Mouse (Mus musculus) thymus, postnatal 25 days (tissue): ENCODE measurements around the gene Mkks.
"Not testable (repeated sequence)": the region's sequence is repeated elsewhere in the genome, so short reads cannot be mapped to it uniquely, and the experiment has no call there.

Experiments used
- DNase-seq: peaks from one replicate; pipeline ENCODE4 v3.0.0; 2022

Mkks gene

DNA sequence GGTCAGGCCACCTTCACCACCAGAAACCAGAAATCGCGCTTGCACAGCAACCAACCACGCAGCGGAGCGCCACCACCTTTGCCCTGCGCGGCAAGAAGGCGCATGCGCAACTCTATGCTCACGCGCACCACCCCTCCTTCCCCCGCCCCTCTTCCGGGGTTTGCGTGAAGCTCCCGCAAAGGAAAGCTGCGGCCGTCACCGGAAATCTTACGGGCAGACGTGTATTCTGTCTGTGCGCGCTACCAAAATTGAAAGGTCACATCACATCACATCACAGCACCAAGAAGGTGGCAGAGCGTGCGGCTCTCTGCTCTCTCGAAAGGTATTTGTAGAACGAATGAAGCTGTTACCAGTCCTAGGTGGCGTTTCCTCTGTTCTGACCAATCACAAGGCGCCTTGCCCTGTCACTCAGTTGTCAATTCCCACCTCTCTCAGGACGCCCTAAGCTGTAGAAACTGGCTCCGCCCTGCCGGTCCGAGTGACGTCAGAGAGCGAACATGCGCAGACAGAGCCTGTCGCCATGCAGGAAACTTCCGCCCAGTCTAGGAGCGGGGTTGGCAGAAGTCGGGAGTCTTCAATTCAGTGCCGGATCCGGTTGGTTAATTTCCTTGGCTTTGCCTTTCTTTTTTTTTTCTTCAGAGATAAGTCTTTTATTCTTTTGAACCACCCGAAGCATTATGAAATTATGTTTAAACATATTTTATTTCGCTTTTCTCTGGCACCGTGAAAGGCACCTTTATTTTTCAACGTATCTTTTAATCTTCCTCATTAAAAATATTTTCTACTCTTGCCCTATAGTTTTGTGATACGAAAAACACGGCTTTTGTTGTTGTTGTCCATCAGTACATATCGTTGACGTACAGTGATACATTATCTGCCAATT is at the start of gene Mkks, which contains the start of the genes Slx4ip and AL731706.1:
TSS of gene Mkks (minus strand) at position 322 of the 883 bp plus-strand sequence.
TSS of gene Slx4ip (plus strand) at position 151 of the 883 bp plus-strand sequence.
TSS of gene AL731706.1 (minus strand) at position 322 of the 883 bp plus-strand sequence.
- DNase-seq, result peak; percentile 99

- DNase-seq, result no peak
These were observed 47.1 kb upstream of the Mkks start for GRCm38 (mm10) chr2:136938249-136938648.

DNA sequence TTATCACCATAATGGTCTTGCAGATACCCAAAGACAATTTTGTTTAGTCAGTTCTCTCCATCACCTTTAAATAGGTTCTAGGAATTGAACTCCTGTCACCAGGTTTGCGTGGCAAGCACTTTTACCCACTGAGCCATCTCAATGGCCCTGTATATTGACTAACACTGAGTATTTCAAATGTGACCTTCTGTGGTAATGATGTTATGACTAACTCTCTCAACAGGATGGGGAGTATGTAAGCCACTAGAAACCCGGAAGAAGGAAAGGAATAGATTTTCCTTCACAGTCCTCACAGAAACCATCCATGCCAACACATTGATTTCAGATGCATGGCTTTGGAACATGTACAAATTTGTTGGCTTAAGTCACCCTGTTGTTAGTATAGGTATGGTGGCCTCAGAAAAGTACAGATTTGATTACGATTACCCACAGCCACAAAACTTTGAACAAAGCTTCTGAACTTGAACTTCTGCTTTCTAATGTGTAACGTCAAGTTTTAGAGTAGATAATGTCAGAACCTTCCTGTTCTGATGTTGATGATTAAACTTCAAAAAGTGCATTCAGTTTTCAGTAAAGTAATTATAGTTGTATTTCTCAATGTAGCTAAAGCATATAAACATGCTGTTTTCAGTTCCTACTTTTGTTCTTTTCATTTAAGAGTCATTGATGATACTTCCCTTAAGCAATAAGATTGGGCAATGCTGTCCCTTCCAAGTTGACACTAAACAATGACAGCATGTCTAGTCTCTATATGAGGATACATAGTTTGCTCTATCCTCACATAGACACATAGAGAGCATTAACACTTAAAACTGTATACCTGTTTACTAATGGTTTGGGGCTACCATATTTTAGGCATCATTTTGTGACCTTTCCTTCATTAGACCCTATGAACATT is 45.5 kb upstream of the Mkks start:
- no peak for DNase-seq

- DNase-seq, result no peak
These were observed 29.8 kb upstream of the Mkks start for GRCm38 (mm10) chr2:136921003-136921408.

- no peak for DNase-seq
These were observed 29.2 kb upstream of the Mkks start for GRCm38 (mm10) chr2:136920257-136920993.

- DNase-seq, result no peak
These were observed 28.2 kb upstream of the Mkks start for GRCm38 (mm10) chr2:136919433-136919832.

GRCm38 (mm10) chr2:136914334-136914902 is 23.2 kb upstream of the Mkks start:
- no peak for DNase-seq

- DNase-seq, result no peak
These were observed 21.8 kb upstream of the Mkks start for GRCm38 (mm10) chr2:136913021-136913420.

DNA sequence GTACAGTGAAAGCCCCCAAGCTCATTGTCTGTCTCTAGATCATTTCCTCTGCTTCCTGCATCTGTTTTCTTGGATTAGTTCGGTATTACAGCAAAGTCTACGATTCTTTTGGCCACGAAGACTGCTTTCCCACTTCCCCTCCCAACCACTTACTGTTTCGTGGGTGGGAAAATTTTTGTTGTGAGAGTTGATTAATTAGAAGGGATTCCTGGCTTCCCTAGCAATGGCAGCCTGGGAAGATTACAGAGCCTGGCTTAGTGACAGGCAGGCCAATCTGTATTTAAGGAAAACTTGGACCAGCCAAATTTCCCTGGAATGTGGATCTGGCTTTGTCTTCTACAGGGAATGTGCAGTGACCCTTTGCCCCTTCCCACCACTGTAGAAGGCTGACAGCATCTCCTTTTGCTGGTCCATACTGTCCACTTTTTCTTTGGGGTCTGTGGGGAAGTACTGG is 20.8 kb upstream of the Mkks start:
- DNase-seq, result no peak

- DNase-seq, result no peak
These were observed 18.1 kb upstream of the Mkks start for GRCm38 (mm10) chr2:136909298-136909697.

DNA sequence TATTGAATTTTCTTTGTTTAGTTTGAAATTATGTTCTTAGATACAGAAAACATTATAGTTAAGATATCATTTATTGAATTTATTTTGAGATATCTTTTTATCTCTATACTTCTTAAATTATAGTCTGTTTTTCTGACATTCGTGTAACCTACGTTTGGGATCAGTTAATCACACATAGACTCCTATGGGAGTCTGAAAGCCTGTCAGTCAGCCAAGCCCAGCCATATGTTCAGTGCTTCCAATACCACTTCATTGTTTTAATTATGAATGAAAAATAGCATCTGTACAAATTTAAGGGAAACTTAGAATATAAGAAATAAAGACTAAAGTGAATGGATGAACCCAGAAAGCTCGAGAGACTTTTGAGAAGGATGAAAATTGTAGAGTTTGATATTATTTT is 17.4 kb upstream of the Mkks start:
- no peak for DNase-seq

- DNase-seq, result no peak
These were observed 4.9 kb upstream of the Mkks start for GRCm38 (mm10) chr2:136896131-136896530.

GRCm38 (mm10) chr2:136894494-136894893 is 3.3 kb upstream of the Mkks start:
- DNase-seq, result no peak

DNA sequence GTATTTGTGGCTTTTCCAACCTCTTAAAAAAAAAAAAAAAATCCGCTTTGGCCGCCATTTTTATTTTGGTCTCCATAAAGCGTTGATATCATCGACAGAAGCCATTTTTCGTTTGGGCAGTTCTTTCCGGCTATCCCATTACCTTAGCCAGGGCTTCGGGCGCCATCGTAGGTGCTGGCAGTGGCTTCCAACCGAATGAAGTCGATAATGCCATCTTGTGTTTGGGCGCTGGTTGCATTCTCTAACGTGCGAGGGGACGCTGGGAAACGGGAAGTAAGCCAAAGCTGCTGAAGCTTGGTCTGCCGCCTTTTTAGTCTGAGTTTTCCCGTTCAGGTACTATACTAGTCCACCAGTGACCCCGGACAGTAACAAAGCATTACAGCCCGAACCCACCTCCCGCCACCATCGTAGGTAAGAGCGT is 772 bp upstream of the Mkks start:
- DNase-seq, result peak; percentile 95

DNA sequence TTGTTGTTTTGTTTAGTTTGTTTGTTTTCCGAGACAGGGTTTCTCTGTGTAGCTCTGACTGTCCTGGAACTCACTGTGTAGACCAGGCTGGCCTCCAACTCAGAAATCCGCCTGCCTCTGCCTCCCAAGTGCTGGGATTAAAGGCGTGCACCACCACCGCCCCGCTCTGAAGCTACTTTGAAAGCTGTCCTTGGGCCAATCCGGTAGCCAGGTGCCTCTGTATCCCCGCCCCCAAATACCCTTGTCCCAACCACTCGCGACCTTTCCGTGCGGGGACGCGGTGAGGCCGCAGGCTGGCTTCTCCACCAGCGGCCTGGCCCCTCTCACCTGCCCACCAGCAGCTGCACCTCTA is 497 bp downstream of the Mkks start:
- not testable (repeated sequence) for DNase-seq

DNA sequence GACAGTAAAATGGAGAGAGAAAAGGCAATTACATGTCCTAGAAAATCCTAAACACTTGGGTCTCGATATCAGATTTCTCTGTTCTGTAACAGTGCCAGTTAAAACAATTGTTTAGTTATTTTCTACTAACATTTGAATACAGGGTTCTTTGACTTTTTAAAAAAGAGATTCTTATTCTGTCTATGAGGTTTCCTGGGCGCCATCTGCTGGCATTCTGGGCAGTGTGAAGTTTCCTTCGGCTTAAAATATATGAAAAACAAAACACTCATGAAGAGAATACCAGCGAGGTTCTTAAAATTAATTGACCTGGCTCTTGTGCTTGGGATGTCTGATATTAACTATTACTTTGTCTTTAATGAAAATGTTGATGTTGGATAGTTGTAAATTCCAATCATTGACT is 4.3 kb downstream of the Mkks start:
- DNase-seq, result peak; percentile 11

DNA sequence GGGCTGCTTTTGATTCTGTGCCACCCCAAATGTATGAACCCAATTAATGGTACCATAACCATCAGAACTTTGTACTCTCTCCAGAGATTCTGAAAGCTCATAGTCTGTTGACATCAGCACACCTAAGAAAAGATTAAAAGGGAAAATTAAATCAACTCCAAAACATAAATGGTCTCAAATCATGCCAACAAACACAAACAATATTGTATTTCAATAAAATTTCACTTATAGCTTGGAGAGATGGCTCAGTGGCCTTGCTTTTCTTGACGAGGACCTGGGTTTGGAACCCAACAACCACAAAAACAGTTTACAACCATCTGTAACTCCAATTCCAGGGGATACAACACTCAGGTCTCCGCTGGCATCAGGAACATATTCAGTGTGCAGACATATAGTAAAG is 5.6 kb downstream of the Mkks start, which contains the start of gene AL731706.2:
TSS of gene AL731706.2 (minus strand) at position 101 of the 400 bp plus-strand sequence.
- no peak for DNase-seq

DNA sequence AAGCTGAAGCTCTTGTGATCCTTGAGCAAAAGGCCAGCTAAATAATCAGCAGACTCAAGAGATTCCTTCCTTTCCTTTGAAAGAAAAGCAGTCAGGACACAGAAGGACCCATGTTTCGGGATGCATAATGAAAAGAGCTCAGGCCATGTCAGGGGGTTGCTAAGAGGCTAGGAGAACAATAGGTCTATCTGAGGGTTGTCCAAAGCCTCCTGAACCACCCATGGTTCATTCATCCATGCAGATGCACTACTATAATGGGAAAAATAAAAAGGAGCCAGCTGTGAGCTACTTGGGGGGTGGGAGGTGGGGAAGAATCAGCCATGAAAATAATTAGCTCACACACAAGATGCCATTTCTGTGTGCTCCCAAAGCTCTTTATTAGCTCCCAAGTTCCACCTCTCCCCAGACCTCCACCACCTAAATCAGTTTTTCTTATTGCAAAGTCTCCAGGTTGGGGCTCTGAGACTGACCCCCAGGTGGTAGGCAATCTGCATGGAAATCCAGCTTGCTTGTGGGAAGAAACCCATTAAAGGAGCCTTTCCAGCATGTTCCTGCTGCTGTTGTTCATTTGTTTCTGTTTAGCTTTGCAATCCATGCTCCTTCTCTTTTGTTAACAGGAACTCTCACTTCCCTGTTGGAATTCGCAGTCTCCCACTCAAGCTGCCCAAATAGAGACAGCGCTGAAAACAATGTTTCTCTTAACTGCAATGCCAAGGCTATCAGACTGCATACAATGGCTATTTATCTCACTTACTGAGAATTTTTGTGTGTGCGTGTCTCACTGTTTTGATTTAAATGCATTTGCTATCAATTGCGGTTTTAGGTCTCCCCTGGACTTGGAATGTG is 36.4 kb downstream of the Mkks start:
- no peak for DNase-seq

GRCm38 (mm10) chr2:136850366-136850765 is 40.8 kb downstream of the Mkks start:
- no peak for DNase-seq

DNA sequence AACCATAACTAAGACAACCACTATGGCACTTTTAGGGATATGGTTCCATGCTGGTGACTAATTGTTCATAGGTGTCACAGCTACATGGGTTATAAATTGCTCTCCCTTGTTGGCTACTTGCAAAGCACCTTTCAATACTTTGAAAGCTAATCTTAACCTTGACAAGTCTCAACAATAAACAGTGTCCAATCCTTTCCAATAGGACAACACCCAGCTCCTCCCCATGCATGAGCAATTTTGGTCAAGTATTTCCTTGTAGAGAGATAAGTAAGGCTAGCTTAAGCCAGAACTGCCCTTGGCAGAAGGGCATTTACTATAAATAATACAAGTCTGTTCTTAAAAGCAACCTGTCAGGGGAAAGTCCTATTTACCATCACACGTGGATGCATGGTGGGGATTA is 53.2 kb downstream of the Mkks start:
- DNase-seq, result no peak

GRCm38 (mm10) chr2:136835882-136836281 is 55.3 kb downstream of the Mkks start:
- DNase-seq, result no peak
